Mouse (Mus musculus) forebrain, embryonic 12.5 days (tissue): ENCODE data around the gene Tuba3a. TPM values are rescaled to one million over a fixed set of nuclear protein-coding genes. Genes with fewer than 3 reads are reported as not detected.

ENCODE experiments used
- ATAC-seq: fragments of 200-750 bp; cut with Nextera tagmentation; 2 replicates; pipeline ENCODE4 v1.8.0; 2017; ENCODE audit warnings: moderate TSS enrichment; ENCODE audit not compliant: low FRiP score
- H3K27ac ChIP-seq: fragments of 300-500 bp; sonication (generic); 2 replicates; pipeline ENCODE4 v1.5.1; 2016; ENCODE audit warnings: mild to moderate bottlenecking
- H3K27me3 ChIP-seq: fragments of 300-500 bp; sonication (generic); 2 replicates; pipeline ENCODE4 v1.6.1; 2016; ENCODE audit warnings: mild to moderate bottlenecking
- H3K36me3 ChIP-seq: fragments of 300-500 bp; sonication (generic); replicated peaks from 2 replicates; pipeline ENCODE4 v1.6.1; 2016; ENCODE audit warnings: mild to moderate bottlenecking
- H3K4me1 ChIP-seq: fragments of 300-500 bp; sonication (generic); 2 replicates; pipeline ENCODE4 v1.6.1; 2016
- H3K4me2 ChIP-seq: fragments of 300-500 bp; sonication (generic); 2 replicates; pipeline ENCODE4 v1.6.1; 2016; ENCODE audit warnings: mild to moderate bottlenecking, moderate library complexity
- H3K4me3 ChIP-seq: fragments of 300-500 bp; sonication (generic); replicated peaks from 2 replicates; pipeline ENCODE4 v1.5.1; 2016; ENCODE audit warnings: mild to moderate bottlenecking
- H3K9ac ChIP-seq: fragments of 300-500 bp; sonication (generic); 2 replicates; pipeline ENCODE4 v1.6.1; 2016; ENCODE audit warnings: mild to moderate bottlenecking
- H3K9me3 ChIP-seq: fragments of 300-500 bp; sonication (generic); 2 replicates; pipeline ENCODE4 v1.6.1; 2016
- WGBS: fragments of 180-500 bp; shearing (Covaris S2); methylation state at CpG from one replicate; pipeline ENCODE4 v1.1.7; 2016; 5-methylcytosine and 5-hydroxymethylcytosine counted together
- polyA plus RNA-seq: library from polyadenylated mRNA; unstranded; fragments of >200 nt; fragmentation: Nextera tagmentation; extraction: Ambion mirVana; gene quantifications from 2 replicates; pipeline ENCODE4 v1.2.1, GENCODE M21; 2016

Tuba3a gene
- polyA plus RNA-seq, 1 experiment from 2014 or later, result not detected

DNA sequence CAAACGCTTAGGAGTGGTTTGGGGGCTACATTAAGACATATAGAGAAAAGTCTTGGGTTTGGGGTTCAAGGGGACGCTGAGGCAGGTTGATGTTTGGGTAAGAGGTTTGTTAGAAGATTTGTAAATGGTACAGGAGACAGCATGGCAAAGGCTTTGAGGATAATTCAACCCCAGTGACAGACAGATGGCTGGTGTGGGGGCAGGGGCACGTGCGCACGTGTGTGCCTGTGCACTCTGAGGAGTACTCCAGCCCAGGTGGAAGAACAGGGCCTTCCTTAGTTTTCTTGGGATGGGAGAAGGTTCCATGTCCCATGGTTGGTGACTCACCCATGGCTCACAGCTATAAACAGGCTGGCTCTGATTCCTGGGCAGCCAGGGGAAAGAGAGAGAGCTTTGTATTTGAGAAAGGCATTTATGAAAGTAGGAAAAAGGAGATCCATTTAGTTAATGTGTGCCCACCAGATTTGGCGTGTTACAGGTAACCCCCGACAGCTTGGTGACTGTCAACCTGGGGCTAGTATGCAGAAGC, 30.3 kb downstream of the Tuba3a start:
- WGBS, result 85% methylated on average over 7 of the region's 7 CpGs
- Histone ChIP-seq H3K27ac (no peak overlapping the region), H3K4me3 (no peak overlapping the region), H3K36me3 (no peaks in the 10 kb centered on the region), H3K4me1 (0 out of 2 replicates have a peak, but pooled peaks cover 4% of the 10 kb centered on the region), H3K4me2 (no peak overlapping the region), H3K9ac (no peak overlapping the region), H3K9me3 (no peaks in the 10 kb centered on the region), H3K27me3 (no peaks in the 10 kb centered on the region)
- ATAC-seq, result no peak

DNA sequence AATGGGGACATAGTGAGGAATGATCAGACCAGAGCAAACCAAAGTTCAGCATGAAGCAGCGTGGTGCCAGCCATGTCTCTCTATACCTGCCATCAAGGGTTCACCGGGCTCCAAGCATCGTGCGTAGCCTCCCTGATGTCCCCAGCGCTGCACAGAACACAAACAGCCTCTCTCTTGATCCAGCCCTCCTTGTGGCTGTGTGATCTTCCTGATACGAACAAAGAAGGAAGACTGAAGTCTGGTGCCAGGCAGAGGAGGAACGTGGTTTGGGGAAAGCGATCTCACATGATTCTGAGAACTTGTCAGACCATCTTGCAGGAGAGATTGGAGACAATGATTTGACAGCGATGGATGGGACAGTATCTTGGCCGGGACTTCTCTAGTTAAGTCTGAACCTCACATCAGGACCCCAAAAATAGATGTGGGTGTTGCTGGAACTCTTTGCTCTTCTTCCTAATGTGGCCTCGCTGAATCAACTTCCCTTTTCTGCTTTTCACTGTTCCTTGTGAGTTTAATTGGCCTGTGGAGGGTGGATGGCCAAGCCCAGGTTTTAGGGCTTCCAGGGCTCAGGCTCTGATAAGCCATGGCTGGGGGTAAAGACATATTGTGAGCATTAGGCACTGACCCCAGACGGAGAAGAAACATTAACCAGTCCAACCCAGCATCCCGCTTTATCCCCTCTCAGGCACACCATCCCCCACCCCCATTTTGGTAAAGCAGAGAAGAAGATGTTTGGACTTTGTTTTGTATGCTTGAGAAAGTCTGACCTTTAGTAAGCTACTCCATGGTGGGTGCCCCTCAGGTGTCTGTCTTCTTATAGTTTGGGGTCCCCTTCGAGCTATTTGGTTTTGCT, 31.8 kb downstream of the Tuba3a start:
- no peak overlapping the region for H3K4me2 ChIP-seq

DNA sequence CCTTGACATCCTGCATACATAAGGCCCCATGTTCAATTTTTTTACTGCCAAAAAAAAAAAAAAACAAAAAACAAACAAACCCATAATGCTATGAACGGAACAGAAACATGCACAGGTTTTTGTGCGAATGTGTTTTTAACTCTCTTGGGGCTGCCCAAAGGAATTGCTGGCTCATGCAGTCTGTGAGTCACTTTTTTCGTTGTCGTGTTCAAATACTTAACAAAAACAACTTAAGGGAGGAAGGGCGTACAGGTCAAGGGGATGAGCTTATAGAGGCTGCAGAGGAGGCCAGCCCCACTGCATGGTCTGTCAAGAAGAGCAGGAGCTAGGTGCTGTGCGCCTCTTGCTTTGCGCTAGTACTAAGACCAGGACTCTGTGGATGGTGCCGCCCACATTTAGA, 33.1 kb downstream of the Tuba3a start:
- no peak overlapping the region for H3K27ac ChIP-seq
- H3K4me1 ChIP-seq, result 0 out of 2 replicates have a peak, but pooled peaks cover 4% of the 10 kb centered on the region
- ATAC-seq, result no peak
- no peak overlapping the region for H3K4me3 ChIP-seq
- no peaks in the 10 kb centered on the region for H3K36me3 ChIP-seq
- H3K9ac ChIP-seq, result no peak overlapping the region
- no peaks in the 10 kb centered on the region for H3K27me3 ChIP-seq
- 93% methylated on average over 8 of the region's 8 CpGs for WGBS
- no peaks in the 10 kb centered on the region for H3K9me3 ChIP-seq
- no peak overlapping the region for H3K4me2 ChIP-seq

More for the DNA sequence above, 31.8 kb downstream of the Tuba3a start:
- Histone ChIP-seq H3K27ac (no peak overlapping the region), H3K27me3 (no peaks in the 10 kb centered on the region), H3K9me3 (no peaks in the 10 kb centered on the region), H3K4me3 (no peak overlapping the region), H3K9ac (no peak overlapping the region), H3K36me3 (no peaks in the 10 kb centered on the region), H3K4me1 (0 out of 2 replicates have a peak, but pooled peaks cover 4% of the 10 kb centered on the region)
- no peak for ATAC-seq
- WGBS, result 79% methylated on average over 14 of the region's 14 CpGs

DNA sequence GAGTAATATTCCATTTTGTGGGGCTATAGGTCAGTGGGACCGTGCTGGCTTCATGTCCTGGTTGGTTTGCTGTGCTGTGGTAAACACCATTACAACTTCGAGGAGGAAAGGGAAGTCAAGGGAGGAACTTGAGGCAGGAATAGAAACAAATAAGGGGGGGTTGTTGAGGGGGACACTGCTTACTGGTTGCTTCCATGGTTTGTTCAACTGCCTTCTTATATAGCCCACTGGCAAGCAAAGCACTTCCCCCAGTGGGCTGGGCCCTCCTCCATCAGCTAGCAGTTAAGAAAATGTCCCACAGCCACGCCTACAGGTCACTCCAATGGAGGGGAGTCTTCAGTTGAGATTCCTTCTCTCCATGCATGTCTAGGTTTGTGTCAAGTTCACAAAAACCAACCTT, 33.6 kb downstream of the Tuba3a start:
- no peak overlapping the region for H3K4me3 ChIP-seq
- no peak for ATAC-seq
- H3K9me3 ChIP-seq, result no peaks in the 10 kb centered on the region
- H3K4me1 ChIP-seq, result 0 out of 2 replicates have a peak, but pooled peaks cover 4% of the 10 kb centered on the region
- H3K27ac ChIP-seq, result no peak overlapping the region
- no peak overlapping the region for H3K9ac ChIP-seq
- H3K36me3 ChIP-seq, result no peaks in the 10 kb centered on the region
- H3K27me3 ChIP-seq, result no peaks in the 10 kb centered on the region
- 87% methylated on average over 3 of the region's 3 CpGs for WGBS
- no peak overlapping the region for H3K4me2 ChIP-seq

DNA sequence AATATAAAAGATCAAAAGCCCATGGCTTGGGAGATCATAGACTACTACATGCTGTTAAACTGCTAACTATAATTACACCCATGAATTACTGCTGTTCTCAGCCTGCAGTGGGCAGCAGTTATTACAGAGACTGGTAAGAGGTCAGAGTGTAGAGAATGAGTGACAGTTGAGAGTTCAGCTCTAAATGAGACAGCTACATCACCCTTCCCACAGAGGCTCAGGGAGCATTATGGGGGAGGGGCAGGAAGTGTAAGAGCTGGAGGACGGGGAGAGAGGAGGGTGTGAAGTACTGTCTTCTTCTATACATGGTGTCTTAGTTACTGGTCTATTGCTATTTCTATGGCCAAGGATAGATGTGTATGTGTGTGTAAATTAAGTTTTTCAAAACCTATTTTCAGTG, 41.3 kb downstream of the Tuba3a start:
- Histone ChIP-seq H3K27me3 (no peaks in the 10 kb centered on the region), H3K4me2 (no peak overlapping the region), H3K27ac (no peak overlapping the region), H3K9me3 (no peaks in the 10 kb centered on the region), H3K9ac (no peak overlapping the region), H3K4me1 (no peaks in the 10 kb centered on the region), H3K4me3 (no peak overlapping the region), H3K36me3 (no peaks in the 10 kb centered on the region)
- WGBS, result 63% methylated on average over 1 of the region's 1 CpGs
- no peak for ATAC-seq

DNA sequence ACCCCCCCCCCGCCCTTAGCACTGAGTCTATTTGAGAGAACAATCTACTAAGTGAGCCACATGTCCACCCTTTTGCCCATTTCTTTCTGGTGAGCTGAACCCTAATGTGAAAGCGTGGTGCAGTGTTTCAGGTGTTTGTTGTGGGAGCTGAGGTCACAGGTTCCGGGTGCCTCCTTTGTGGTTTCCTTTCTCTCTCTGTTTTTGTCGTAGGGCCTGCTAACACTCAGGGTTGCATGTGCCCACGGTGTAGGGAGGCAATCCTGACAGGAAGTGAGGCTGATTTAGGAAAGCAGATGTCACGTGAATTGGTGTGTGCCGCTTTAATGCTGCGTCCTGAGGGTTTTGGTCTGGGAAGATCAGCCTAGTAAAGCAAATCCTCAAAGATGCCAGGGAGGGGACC, 44.3 kb downstream of the Tuba3a start:
- Histone ChIP-seq H3K36me3 (no peaks in the 10 kb centered on the region), H3K4me2 (no peak overlapping the region), H3K9ac (no peak overlapping the region), H3K27ac (no peak overlapping the region), H3K9me3 (no peaks in the 10 kb centered on the region), H3K27me3 (no peaks in the 10 kb centered on the region), H3K4me3 (no peak overlapping the region), H3K4me1 (no peaks in the 10 kb centered on the region)
- ATAC-seq, result no peak
- WGBS, result 87% methylated on average over 8 of the region's 8 CpGs

DNA sequence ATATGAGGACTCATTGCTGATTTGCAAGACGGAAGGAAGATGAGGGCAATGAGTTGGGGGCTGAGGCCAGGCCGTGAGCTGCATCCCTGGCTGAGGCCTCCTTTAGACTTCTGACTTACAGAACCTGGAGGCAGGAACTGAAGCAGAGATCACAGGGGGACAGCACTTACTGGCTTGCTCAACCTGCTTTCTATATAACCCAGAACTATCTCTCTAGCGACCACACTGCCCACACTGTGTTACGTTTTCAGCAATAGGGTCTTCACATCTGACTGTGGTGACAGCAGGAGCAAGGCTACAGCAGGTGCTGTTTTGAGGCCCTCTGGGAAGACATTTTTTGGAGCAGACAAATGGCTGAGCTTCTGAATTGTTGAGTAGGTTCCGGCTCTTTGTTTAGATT, 45.2 kb downstream of the Tuba3a start:
- Histone ChIP-seq H3K9ac (no peak overlapping the region), H3K4me3 (no peak overlapping the region), H3K27me3 (no peaks in the 10 kb centered on the region), H3K4me2 (no peak overlapping the region), H3K4me1 (no peaks in the 10 kb centered on the region), H3K9me3 (no peaks in the 10 kb centered on the region), H3K27ac (no peak overlapping the region), H3K36me3 (no peaks in the 10 kb centered on the region)
- WGBS, result 90% methylated on average over 5 of the region's 5 CpGs
- ATAC-seq, result no peak

DNA sequence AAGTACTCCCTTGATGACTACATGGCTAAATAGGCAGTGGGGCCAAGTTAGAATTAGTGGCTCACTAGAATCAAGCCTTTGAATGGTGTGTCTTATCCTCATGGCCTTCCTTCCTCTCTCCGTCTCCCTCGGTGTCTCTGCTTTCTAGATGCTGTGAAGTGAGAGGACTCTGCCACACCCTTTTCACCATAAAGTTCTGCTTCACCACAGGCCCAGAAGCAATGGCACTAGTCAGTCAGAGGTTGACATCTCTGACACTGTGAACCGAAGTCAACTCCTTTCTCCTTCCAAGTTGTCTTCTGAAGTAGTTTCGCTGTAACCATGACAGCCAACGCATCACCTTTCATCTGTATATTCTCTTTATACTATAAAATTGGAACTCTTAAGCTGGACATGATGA, 46.3 kb downstream of the Tuba3a start:
- Histone ChIP-seq H3K4me3 (no peak overlapping the region), H3K9me3 (no peaks in the 10 kb centered on the region), H3K9ac (no peak overlapping the region), H3K4me2 (no peak overlapping the region), H3K27ac (no peak overlapping the region), H3K4me1 (no peaks in the 10 kb centered on the region), H3K27me3 (no peaks in the 10 kb centered on the region), H3K36me3 (no peaks in the 10 kb centered on the region)
- no peak for ATAC-seq
- 92% methylated on average over 5 of the region's 5 CpGs for WGBS

DNA sequence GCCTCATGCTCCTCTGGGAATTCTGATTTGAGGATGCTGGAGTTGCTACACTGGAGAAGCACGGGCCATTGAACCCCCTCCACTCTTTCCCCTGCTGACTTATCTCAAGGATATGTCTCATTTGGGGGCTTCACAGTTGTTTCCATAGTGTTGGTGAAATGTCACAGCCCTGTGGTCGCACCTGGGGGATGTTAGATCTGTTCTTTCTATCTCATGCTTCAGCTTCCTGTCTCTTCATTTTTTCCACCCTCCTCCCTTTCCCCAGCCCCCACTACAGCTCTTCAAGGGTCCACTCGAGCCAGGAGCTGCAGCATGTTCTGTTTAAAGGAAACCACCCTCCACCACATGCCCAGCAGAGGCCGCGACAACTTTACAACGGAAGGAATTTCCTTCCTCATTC, 47.4 kb downstream of the Tuba3a start:
- Histone ChIP-seq H3K4me2 (no peak overlapping the region), H3K27ac (no peak overlapping the region), H3K36me3 (no peaks in the 10 kb centered on the region), H3K4me1 (no peaks in the 10 kb centered on the region), H3K9ac (no peak overlapping the region), H3K27me3 (no peaks in the 10 kb centered on the region), H3K9me3 (no peaks in the 10 kb centered on the region), H3K4me3 (no peak overlapping the region)
- 88% methylated on average over 6 of the region's 6 CpGs for WGBS
- ATAC-seq, result no peak

DNA sequence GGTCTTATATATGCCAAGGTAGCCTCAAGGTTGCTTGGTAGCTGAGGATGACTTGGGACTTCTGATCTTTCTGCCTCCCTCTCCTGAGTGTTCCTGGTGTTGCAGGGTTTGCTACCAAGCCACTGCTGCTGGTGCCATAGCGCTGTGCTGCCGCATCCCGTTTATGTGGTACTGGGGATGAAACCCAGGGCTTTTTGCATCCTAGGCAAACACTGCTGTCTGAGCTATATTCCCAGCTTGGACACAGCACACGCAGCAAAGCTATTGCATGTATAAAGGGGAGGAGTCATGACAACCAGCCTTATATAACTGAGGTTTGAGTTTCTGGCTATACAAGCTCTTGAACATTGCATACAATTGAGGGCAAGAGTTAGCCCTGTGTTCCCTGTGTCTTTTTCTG, 48.4 kb downstream of the Tuba3a start:
- no peak overlapping the region for H3K4me2 ChIP-seq
- no peak for ATAC-seq
- WGBS, result 89% methylated on average over 4 of the region's 4 CpGs
- H3K4me1 ChIP-seq, result 0 out of 2 replicates have a peak, but pooled peaks cover 2% of the 10 kb centered on the region
- H3K4me3 ChIP-seq, result no peak overlapping the region
- H3K27ac ChIP-seq, result no peak overlapping the region
- H3K27me3 ChIP-seq, result no peaks in the 10 kb centered on the region
- no peak overlapping the region for H3K9ac ChIP-seq
- H3K36me3 ChIP-seq, result no peaks in the 10 kb centered on the region
- H3K9me3 ChIP-seq, result no peaks in the 10 kb centered on the region

DNA sequence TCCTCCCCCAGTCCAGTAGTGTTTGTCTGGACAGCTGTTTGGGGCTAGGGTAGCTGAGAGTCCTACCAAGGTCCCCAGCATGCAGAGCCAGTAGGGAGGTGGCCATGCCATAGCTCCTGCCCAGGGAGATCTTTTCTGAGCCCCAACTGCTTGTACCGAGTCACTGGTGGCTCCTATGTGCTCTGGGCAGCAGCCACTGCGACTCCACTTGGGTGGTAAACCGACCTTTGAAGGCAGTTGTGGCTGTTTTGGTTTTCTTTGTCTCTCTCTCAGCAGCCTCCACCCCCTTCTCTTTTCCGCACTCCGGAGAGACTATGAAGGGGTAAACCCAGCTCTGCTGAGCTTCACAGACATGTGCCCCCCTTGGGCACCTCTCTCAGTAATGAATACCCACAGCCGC, 49.1 kb downstream of the Tuba3a start, which contains the start of gene Cd27:
Cd27 (minus strand) TSS at position 229 of the 400 bp plus-strand sequence.
- H3K9me3 ChIP-seq, result no peaks in the 10 kb centered on the region
- 25% methylated on average over 6 of the region's 6 CpGs for WGBS
- H3K4me3 ChIP-seq, result no peak within 1 kb of the TSS
- no peaks in the 10 kb centered on the region for H3K27me3 ChIP-seq
- peaks cover 8% of the 10 kb centered on the region for H3K4me1 ChIP-seq
- H3K36me3 ChIP-seq, result no peaks in the 10 kb centered on the region
- ATAC-seq, result no peak
- no peak within 1 kb of the TSS for H3K27ac ChIP-seq
- H3K4me2 ChIP-seq, result no peak within 1 kb of the TSS
- H3K9ac ChIP-seq, result no peak within 1 kb of the TSS

DNA sequence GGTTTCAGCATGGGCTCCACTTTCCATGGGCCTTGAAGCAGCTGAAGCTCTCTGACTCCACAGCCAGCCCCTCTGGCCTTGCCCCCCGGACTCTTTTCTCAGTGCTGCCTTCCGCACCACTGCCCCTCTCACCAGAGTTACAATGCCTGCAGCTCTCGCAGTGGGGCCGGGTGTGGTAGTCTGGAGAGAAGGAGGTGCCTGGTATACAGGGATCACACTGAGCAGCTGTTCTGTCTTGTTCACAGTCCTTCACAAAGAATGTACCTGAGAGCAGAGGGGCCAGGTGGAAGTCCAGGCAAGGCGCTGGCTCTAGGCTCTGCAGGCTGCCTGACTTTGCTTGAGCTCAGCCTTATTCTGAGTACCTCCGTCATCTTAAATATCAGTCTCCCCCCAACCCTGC, 49.5 kb downstream of the Tuba3a start:
- no peaks in the 10 kb centered on the region for H3K36me3 ChIP-seq
- no peaks in the 10 kb centered on the region for H3K27me3 ChIP-seq
- ATAC-seq, result no peak
- H3K27ac ChIP-seq, result no peak overlapping the region
- 53% methylated on average over 6 of the region's 6 CpGs for WGBS
- no peak overlapping the region for H3K4me3 ChIP-seq
- H3K9ac ChIP-seq, result no peak overlapping the region
- no peak overlapping the region for H3K4me2 ChIP-seq
- H3K4me1 ChIP-seq, result peaks cover 13% of the 10 kb centered on the region
- no peaks in the 10 kb centered on the region for H3K9me3 ChIP-seq

DNA sequence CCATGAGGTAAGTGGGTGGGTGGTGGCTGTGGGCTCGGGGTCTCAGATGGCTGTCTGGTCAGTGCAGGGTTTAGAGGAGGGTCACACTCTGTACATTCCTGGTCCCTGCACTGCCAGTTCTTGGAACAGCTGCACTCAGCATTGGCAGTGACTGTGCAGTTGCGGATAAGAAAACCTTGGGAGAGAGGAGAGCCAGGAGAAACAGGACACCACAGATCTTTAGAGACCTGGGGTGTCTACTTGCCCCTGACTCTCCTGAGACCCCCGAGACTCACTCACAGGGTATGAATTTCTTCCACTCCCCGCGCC, 51.4 kb downstream of the Tuba3a start:
- H3K27ac ChIP-seq, result no peak overlapping the region
- 68% methylated on average over 5 of the region's 5 CpGs for WGBS

More for the DNA sequence above, 51.4 kb downstream of the Tuba3a start:
- Histone ChIP-seq H3K27me3 (no peaks in the 10 kb centered on the region), H3K4me2 (no peak overlapping the region), H3K36me3 (no peaks in the 10 kb centered on the region), H3K9me3 (no peaks in the 10 kb centered on the region), H3K4me1 (peaks cover 20% of the 10 kb centered on the region), H3K4me3 (no peak overlapping the region), H3K9ac (no peak overlapping the region)
- ATAC-seq, result no peak
